9 mouse cellular contexts compared by ENCODE assay signal in the genomic region with DNA sequence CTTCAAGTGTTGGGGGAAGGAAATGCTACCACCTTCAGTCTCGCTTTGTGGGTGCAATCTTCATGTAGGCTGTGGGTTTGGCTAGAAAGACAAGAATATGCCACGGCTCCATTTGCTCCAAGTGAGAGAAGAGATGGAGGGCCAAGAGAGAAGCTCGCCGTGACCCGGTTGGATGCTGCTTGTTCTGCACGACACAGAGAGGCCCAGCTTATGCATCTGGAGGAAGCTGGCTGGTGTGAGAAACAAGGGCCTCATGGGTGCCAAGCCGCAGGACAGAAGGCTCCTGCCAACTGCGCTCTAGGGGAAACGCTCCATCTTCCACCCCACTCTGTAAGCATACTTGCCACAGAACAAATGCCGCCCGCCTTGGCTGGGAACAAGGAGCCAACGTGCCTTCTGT.
"Had no signal": no experiment of that assay in that cellular context is flagged by ENCODE, and none has a peak within 500 bp of the region (broad histone marks: within the 10 kb centered on the region; RNA-seq: fewer than 3 reads in every experiment).

No protein-coding gene starts in this region.

- ATAC-seq: intestine, postnatal 0 days; liver, postnatal 0 days; midbrain, embryonic 13.5 days had no signal

- DNase-seq: kidney, adult 9 months; kidney, postnatal 36 days; liver; liver, embryonic 13.5 days; liver, postnatal 0 days; lung, postnatal 36 days; thymus, postnatal 4 days had no signal
